Mouse (Mus musculus) cerebellum, postnatal 14 days (tissue): ENCODE data around the gene Pla2g6.

Experiments
- DNase-seq, 2 experiments: peaks; one replicate each; pipeline ENCODE4 v3.0.0; 2021; ENCODE audit warnings: mixed read lengths in 2 of 2

Gene Pla2g6

GRCm38 (mm10) chr15:79328058-79328938 lies at the start of gene Pla2g6:
Gene Pla2g6, minus strand, starts transcription at chr15:79328390.
- DNase-seq, result peak; percentile 99

- no peak for DNase-seq
Measured at GRCm38 (mm10) chr15:79377681-79378080, 49.5 kb upstream of the Pla2g6 start.

- no peak for DNase-seq
Measured at GRCm38 (mm10) chr15:79374760-79375159, 46.6 kb upstream of the Pla2g6 start.

DNA sequence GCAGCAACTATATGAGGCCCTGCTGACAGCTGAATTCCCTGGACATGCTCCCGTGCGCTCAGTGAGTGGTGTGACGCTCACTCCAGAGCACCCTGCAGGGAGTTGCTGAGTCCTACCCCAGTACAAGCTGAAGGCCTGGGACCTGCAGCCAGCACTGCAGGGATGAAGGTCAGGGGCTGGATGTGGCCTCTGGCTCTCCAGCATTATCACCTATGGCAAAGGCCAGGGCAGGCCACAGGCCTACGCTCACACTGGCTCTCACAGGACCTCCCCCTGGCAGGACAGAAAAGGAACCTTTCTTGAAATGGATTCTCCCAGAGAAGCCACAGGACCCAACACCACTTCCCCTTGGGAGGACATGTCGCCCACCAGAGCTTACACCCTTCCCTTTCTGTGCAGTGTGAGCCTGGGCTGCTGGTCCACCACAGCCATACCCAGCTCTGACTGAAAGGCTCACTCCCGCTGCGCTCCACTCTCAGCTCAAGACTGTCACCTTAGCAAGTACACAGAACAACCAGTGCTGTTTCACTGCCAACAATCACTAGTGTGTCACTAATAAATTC lies 42.2 kb upstream of the Pla2g6 start:
- DNase-seq, result no peak

- DNase-seq, result no peak
Measured at GRCm38 (mm10) chr15:79369452-79370280, 41.5 kb upstream of the Pla2g6 start.

GRCm38 (mm10) chr15:79368861-79369440 lies 40.8 kb upstream of the Pla2g6 start:
- DNase-seq, result no peak

DNA sequence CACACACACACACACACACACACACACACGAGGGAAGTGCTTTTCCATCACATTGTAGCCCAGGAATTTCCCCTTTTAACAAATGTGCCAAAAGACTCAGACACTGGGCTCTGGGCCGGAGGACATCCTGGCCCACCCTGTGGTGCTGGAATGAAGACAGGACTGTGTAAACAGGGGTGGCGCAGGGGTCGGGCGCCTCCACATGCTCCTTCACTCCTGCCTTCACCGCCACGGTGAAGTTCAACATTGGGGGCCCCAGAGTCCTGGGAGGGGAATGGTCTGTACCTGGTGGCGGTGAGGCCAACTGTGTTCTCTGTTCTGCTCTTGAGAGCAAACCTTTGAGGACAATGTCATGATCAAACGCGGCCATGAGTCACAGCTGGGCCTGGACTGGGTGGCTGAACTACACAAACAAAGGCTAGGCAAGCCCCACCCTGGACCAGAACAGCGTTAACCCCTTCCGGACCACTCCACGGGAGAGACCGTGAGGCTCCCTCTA lies 40.2 kb upstream of the Pla2g6 start:
- DNase-seq, result no peak

GRCm38 (mm10) chr15:79366402-79366801 lies 38.2 kb upstream of the Pla2g6 start:
- DNase-seq, result no peak

DNA sequence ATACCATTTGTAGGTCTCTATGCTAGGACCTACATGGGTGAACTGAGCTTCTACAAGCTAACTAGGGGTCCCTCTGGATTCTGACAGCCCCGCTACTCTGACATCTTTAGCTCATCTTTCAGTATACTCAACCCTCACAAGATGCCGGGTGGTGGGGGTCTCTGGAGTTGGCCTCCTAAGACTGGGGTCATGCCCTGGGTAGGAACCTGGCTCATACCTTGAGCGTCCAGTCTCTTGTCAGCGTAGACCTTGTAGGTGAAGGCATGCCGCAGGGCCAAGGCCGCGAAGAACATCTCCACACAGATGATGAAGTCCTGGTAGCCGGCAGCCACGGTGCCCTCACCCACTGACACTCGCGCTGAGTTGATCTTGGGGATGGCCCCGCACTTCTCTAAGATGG lies 36.9 kb upstream of the Pla2g6 start:
- DNase-seq, result no peak

DNA sequence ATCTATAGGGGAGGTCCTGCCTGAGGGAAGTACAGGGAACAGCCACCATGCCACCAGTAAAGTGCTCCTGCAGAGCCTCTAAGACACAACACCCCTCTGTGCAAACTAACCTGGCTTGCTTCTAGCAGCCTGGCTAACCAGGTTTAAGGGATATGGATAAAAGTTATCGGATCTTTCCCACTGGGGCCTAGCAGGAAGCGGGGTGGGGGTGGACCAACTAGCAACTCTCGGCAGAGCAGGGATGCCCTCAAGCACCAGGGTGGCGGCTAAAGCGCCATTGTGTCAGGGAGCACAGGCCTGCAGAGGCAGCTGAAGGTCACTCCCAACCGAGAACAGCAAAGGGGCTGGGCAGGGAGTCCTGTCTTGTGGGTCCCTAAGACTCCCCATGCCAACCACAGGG lies 35.9 kb upstream of the Pla2g6 start:
- DNase-seq, result no peak

DNA sequence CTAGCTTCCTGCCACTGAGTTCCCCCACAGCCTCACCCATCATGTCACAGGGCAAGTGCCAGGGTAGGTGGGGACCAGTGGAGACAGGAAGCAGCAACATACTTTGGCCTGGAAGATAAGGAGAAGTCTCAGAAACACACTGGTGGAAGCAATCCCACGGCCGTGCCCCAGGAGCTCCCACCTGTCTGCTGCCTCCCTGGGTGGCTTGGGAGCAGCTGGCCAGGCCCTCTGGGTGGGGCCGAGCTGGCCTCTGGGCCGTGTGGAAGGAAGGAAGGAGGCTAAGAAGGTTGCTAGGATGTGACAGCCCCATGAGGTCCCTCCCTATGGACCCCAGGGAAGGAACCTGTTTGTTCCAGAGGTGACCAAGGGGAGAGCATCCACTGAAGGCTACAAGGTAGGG lies 32.8 kb upstream of the Pla2g6 start:
- no peak for DNase-seq

DNA sequence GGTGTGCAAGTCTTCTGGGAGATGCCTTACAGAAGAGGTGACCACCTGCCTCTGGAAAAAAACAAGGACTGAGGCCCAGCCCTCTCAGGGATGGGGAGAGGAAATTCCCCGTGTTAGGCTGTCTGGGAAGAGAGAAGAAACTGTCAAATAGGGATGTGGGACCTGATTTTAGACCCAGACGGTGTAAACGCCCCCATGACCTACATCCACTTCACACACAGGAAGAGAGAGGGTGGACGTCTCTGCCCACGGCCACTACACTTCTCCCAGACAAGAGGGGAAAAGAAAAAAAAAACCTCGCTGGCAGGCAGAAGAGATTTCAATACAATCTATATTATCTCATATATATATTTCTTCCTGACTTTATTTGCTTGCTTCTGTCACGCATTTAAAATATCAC lies 32.2 kb upstream of the Pla2g6 start:
- no peak for DNase-seq

GRCm38 (mm10) chr15:79359954-79360353 lies 31.8 kb upstream of the Pla2g6 start:
- no peak for DNase-seq

DNA sequence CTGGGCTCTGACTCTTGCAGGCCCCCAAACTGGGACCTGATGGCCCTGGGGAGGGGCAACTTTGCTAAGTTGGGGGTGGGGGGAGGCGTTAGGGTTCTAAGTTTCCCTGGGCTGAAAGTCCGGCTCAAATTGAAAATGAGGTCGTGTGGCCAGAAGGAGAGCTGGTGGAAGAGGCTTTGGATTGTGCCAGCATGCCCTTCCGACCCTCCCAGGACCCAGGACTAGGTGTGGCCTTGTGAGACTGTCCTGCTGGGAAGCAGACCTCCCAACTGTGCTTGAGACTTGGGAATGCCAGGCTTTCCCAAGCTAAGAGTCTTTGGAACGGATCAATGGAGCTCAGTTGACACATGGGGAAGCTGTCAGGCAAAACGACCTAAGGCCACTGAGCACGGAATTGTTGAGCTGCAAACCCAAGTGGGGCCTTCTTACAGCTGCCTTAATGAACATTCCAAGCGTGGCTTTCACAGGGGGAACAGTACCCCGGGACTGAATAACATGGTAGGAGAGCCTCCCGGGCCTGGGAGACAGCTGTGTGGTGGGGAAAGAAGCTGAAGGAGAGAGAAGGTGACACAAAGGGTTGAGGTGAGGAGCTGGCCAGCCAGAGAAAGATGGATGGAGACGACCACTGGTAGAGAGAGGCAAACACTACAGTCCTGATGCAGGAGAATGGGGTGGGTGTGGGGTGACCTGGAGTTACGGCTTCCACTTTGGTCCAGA lies 29.9 kb upstream of the Pla2g6 start:
- DNase-seq, result no peak

GRCm38 (mm10) chr15:79357036-79357911 lies 29.1 kb upstream of the Pla2g6 start:
- peak; percentile 49 to 59 for DNase-seq

DNA sequence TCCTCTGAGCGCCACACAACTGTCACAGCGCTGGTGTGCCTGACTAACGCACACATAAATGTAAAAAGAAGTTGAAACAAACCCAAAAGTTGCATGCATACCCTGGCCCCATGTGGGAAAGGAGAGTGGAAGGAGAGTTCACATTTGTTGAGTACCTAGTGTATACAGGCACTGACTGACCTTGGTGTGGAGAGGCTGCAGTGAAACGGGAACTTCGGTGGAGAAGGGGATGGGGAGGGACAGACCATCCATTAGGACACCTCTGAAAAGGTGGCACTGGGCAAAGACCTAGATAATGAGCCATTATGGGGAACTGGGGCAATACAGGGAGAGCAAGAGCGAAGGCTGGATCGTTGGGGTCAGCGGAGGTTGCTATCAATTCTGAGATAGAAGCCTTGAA lies 28.3 kb upstream of the Pla2g6 start:
- DNase-seq, result no peak

DNA sequence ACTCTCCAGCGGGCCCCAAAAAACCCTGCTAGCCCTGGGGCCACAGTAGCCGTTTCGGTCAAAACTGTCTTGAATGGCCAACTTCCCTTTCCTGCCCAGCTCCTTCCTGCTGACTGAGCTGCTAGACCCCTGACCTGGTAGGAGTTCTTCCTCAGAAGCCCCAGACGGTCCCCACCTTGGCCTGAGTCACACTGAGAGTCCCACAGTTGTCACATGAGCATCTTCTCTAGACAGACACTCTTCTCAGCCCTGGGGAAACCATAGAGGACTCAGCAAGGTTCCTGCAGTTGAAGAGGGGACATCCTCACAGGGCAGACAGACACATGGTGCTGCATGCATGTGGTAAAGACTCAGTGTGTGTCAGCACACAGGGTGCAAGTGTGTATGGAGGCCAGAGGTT lies 26.4 kb upstream of the Pla2g6 start:
- no peak for DNase-seq

DNA sequence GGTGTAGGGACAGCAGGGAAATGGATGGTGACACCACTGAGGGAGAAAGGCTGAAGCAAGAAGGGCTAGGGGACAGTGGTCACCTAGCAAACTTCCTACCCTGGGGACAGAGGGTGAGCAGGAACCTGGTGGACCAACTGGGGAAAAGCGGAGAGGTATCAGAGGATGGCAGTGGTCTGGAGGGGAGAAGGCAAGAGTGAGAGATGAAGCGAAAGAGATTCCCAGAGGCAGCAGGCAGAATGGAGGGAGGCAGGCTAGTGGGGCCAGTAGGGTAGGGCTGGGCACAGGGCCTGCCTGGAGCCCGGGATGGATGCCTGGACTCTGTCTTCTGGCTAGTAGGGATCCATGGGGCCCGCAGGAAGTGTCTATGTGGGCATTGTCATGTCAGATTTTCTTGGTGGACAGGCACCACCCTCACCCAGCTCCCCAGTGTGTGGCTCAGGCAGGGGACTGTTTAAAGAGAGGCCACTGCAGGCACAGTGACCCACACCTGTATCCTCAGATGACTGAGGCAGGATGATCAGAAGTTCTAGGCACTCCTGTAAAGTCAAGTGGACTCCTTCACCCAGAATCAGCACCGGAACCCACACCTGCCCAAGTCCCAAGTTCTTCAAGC lies 25.6 kb upstream of the Pla2g6 start:
- DNase-seq, result no peak

- no peak for DNase-seq
Measured at GRCm38 (mm10) chr15:79352479-79352878, 24.3 kb upstream of the Pla2g6 start.

GRCm38 (mm10) chr15:79351331-79351767 lies 23.2 kb upstream of the Pla2g6 start:
- no peak for DNase-seq

- no peak for DNase-seq
Measured at GRCm38 (mm10) chr15:79350866-79351265, 22.7 kb upstream of the Pla2g6 start.
